Mouse (Mus musculus) forebrain, embryonic 12.5 days (tissue): Measurements from ENCODE around the gene Rnf130. TPM values are rescaled to one million over a fixed set of nuclear protein-coding genes. Genes with fewer than 3 reads are reported as not detected.
A peak's percentile ranks its signal among the peaks of the same experiment; 100 is the strongest.

Experiments used
- ATAC-seq: fragments of 200-750 bp; cut with Nextera tagmentation; 2 replicates; pipeline ENCODE4 v1.8.0; 2017; ENCODE audit warnings: moderate TSS enrichment; ENCODE audit not compliant: low FRiP score
- H3K27ac ChIP-seq: fragments of 300-500 bp; sonication (generic); 2 replicates; pipeline ENCODE4 v1.5.1; 2016; ENCODE audit warnings: mild to moderate bottlenecking
- H3K27me3 ChIP-seq: fragments of 300-500 bp; sonication (generic); 2 replicates; pipeline ENCODE4 v1.6.1; 2016; ENCODE audit warnings: mild to moderate bottlenecking
- H3K36me3 ChIP-seq: fragments of 300-500 bp; sonication (generic); replicated peaks from 2 replicates; pipeline ENCODE4 v1.6.1; 2016; ENCODE audit warnings: mild to moderate bottlenecking
- H3K4me1 ChIP-seq: fragments of 300-500 bp; sonication (generic); 2 replicates; pipeline ENCODE4 v1.6.1; 2016
- H3K4me2 ChIP-seq: fragments of 300-500 bp; sonication (generic); 2 replicates; pipeline ENCODE4 v1.6.1; 2016; ENCODE audit warnings: mild to moderate bottlenecking, moderate library complexity
- H3K4me3 ChIP-seq: fragments of 300-500 bp; sonication (generic); replicated peaks from 2 replicates; pipeline ENCODE4 v1.5.1; 2016; ENCODE audit warnings: mild to moderate bottlenecking
- H3K9ac ChIP-seq: fragments of 300-500 bp; sonication (generic); 2 replicates; pipeline ENCODE4 v1.6.1; 2016; ENCODE audit warnings: mild to moderate bottlenecking
- H3K9me3 ChIP-seq: fragments of 300-500 bp; sonication (generic); 2 replicates; pipeline ENCODE4 v1.6.1; 2016
- WGBS: fragments of 180-500 bp; shearing (Covaris S2); methylation state at CpG from one replicate; pipeline ENCODE4 v1.1.7; 2016; 5-methylcytosine and 5-hydroxymethylcytosine counted together
- polyA plus RNA-seq: library from polyadenylated mRNA; unstranded; fragments of >200 nt; fragmentation: Nextera tagmentation; extraction: Ambion mirVana; gene quantifications from 2 replicates; pipeline ENCODE4 v1.2.1, GENCODE M21; 2016

Rnf130 gene
- polyA plus RNA-seq, 1 experiment from 2014 or later: 87.5 TPM

DNA sequence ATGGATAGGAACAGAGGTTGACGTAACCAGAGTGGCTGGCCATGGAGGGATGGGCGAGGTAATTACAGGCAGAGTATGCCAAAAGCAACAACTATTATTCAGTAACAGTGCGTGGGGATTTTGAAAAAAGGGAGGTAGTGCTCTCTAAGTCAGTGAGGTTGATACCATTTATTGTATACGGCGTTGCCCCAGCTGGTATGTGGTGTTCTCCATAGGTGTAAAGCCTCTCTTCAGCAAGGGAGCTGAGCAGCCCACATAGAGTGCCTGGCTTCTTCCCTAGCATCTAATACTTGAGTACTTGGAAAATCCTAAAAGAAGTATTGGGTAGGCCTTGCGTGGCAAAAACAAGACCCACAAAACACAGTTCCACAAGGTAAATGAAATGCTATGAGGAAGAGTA, 33.1 kb downstream of the Rnf130 start:
- Histone ChIP-seq H3K9me3 (no peaks in the 10 kb centered on the region), H3K36me3 (peaks cover 22% of the 10 kb centered on the region), H3K9ac (no peak overlapping the region), H3K27me3 (no peaks in the 10 kb centered on the region), H3K4me1 (peaks cover 3% of the 10 kb centered on the region; the same call in 1 of the 2 replicates), H3K4me2 (no peak overlapping the region), H3K27ac (no peak overlapping the region), H3K4me3 (no peak overlapping the region)
- no peak for ATAC-seq
- WGBS: 96% methylated on average over 6 of the region's 6 CpGs

DNA sequence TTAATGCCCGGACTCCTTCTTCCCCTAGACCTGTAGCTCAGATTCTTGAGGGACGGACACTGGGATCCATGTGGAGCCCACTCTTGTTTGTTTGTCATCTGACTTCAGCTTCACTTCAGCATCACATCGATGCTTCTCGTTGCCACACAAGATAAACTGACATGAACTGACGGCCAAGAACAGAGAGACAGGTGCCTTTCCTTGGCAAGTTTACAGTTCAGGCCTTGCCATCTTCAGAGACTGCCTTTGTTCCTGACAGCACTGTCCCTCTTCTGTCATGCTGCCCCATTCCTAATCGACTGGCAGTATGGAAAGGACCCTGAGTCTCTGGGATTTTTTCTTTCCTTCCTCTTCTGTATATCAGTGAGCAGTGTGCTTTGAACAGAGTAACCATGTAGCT, 33.9 kb downstream of the Rnf130 start:
- no peaks in the 10 kb centered on the region for H3K9me3 ChIP-seq
- no peak for ATAC-seq
- H3K27ac ChIP-seq: no peak overlapping the region
- no peak overlapping the region for H3K4me2 ChIP-seq
- H3K36me3 ChIP-seq: peaks cover 19% of the 10 kb centered on the region
- no peaks in the 10 kb centered on the region for H3K27me3 ChIP-seq
- peaks cover 3% of the 10 kb centered on the region; the same call in 1 of the 2 replicates for H3K4me1 ChIP-seq
- H3K9ac ChIP-seq: no peak overlapping the region
- H3K4me3 ChIP-seq: no peak overlapping the region
- 94% methylated on average over 6 of the region's 6 CpGs for WGBS

DNA sequence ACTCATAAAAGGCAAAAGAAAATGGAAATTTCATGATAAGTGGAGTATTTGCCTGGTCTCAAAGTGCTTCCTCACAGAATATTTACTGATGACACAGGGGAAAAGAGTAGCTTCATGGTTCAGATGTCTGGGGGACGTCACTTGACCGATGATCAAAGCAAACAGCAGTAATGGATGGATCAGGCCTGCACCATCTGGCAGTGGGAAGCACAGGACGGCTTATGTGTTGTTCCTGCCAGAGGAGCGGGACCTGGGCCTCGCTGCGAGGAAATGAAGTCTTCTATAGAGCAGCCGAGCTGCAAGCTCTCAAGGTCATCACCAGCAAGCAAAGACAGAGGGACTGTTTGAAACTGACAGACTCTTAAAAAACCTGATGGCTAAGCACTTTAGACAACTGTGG, 37.0 kb downstream of the Rnf130 start:
- H3K4me1 ChIP-seq: peaks cover 3% of the 10 kb centered on the region; the same call in 1 of the 2 replicates
- H3K9ac ChIP-seq: no peak overlapping the region
- no peak overlapping the region for H3K4me2 ChIP-seq
- H3K4me3 ChIP-seq: no peak overlapping the region
- peaks cover 14% of the 10 kb centered on the region; the same call in 1 of the 2 replicates for H3K36me3 ChIP-seq
- WGBS: 86% methylated on average over 7 of the region's 7 CpGs
- no peak for ATAC-seq
- no peaks in the 10 kb centered on the region for H3K27me3 ChIP-seq
- no peak overlapping the region for H3K27ac ChIP-seq
- H3K9me3 ChIP-seq: no peaks in the 10 kb centered on the region

DNA sequence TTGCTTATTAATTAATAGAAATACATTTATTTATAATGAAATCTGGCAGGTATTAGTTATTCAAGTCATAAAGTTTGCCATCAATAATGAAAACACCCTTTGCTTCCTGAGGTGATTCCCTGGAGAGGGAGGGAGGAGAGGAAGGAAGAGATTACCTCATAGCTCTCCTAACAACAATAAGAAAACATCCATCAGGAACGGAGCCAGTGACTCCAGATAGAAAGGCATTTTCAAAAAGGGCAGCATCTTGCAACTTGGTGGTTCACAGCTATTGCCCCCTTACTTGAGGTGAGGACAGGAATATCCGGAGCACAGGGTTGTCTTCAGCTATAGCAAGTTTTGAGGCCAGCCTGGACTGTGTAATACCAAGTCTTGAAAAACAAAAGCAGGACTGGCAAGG, 40.9 kb downstream of the Rnf130 start:
- H3K9me3 ChIP-seq: no peaks in the 10 kb centered on the region
- H3K4me1 ChIP-seq: peaks cover 10% of the 10 kb centered on the region
- H3K4me2 ChIP-seq: no peak overlapping the region
- H3K4me3 ChIP-seq: no peak overlapping the region
- no peak overlapping the region for H3K27ac ChIP-seq
- ATAC-seq: no peak
- no peak overlapping the region for H3K9ac ChIP-seq
- H3K36me3 ChIP-seq: peaks cover 12% of the 10 kb centered on the region; the same call in 1 of the 2 replicates
- 79% methylated on average over 2 of the region's 2 CpGs for WGBS
- H3K27me3 ChIP-seq: no peaks in the 10 kb centered on the region

DNA sequence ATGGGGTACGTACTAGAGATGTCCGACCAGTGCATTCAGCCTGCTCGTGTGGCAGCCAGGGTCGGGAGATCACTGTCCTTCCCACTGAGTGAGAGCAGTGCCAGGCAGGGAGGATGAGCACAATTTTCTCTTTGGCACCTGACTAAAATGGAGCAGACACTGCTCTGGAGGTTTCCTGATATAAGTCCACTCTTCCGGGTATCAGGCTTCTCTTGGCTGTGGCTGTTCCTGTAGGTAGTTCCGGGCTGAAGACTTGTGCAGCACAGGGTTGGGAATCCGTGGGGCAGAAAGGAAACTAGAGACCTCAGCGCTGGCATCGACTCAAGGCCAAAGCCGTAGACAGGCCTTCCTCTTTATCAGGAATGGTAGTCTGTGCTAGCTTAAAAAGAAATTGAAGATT, 48.7 kb downstream of the Rnf130 start:
- Histone ChIP-seq H3K4me1 (peaks cover 7% of the 10 kb centered on the region), H3K27ac (no peak overlapping the region), H3K36me3 (peaks cover 15% of the 10 kb centered on the region), H3K9ac (no peak overlapping the region), H3K9me3 (no peaks in the 10 kb centered on the region), H3K4me3 (no peak overlapping the region), H3K27me3 (no peaks in the 10 kb centered on the region), H3K4me2 (no peak overlapping the region)
- no peak for ATAC-seq
- 94% methylated on average over 10 of the region's 10 CpGs for WGBS

DNA sequence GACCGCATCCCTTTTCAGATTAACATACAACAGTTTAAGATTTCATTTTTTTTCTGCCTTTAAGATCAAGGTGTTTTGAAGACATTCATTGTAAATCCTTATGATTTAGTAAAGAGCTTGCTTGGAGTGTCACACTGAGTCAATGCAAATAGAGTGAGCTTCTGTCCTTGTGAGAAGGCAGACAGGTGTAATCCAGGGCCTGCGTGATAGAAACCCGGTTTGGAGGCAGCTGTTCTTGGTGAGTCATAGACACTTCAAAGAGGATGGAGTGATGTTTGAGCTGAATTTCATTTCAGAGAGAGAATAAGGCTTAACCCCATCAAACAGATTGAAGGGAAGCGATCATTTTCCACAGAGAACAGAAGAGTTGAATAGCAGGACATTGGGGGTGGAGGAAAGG, 51.6 kb downstream of the Rnf130 start:
- peaks cover 8% of the 10 kb centered on the region for H3K36me3 ChIP-seq
- no peak for ATAC-seq
- 91% methylated on average over 4 of the region's 4 CpGs for WGBS
- H3K4me2 ChIP-seq: no peak overlapping the region
- no peak overlapping the region for H3K9ac ChIP-seq
- no peaks in the 10 kb centered on the region for H3K9me3 ChIP-seq
- H3K27me3 ChIP-seq: no peaks in the 10 kb centered on the region
- H3K4me1 ChIP-seq: no peaks in the 10 kb centered on the region
- no peak overlapping the region for H3K27ac ChIP-seq
- no peak overlapping the region for H3K4me3 ChIP-seq

DNA sequence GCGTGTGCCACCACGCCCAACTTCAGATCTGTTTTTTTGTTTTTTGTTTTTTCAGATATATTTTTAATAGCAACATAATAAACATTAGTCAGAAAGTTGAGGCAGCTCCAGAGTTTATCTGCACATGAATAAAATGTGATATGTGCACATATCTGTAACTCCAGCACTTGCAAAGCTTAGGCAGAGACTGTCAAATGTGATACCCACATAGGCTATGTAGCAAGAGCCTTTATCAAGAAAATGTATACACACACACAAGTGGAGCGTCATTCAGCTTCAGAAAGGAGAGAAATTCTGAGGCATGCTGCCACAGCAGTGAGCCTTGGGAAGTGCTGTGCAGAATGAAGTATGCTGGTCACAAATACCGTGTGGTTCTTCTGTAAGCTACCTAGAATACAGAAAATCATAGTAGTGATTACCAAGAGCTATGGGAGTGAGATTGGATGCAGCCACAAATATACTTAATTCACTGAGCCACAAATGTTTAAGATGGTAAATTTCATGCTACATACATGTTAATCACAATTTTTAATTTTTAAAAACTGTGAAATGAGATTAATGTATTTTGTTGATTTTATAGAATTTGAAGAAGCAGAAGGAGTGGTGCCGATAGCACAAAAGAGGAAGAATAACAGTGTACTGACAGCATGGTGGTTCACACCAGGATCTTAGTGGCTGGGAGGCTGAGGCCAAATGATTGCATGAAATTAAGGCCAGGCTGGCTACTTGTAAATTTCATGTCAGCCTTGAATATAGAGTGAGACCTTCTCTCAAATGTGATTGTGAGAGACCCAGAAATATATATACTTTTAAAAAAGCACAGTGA, 56.4 kb downstream of the Rnf130 start:
- Histone ChIP-seq H3K4me2 (no peak overlapping the region), H3K36me3 (peaks cover 15% of the 10 kb centered on the region), H3K4me3 (no peak overlapping the region), H3K4me1 (no peaks in the 10 kb centered on the region), H3K27me3 (no peaks in the 10 kb centered on the region), H3K9me3 (no peaks in the 10 kb centered on the region), H3K9ac (no peak overlapping the region), H3K27ac (no peak overlapping the region)
- 93% methylated on average over 5 of the region's 5 CpGs for WGBS
- no peak for ATAC-seq

DNA sequence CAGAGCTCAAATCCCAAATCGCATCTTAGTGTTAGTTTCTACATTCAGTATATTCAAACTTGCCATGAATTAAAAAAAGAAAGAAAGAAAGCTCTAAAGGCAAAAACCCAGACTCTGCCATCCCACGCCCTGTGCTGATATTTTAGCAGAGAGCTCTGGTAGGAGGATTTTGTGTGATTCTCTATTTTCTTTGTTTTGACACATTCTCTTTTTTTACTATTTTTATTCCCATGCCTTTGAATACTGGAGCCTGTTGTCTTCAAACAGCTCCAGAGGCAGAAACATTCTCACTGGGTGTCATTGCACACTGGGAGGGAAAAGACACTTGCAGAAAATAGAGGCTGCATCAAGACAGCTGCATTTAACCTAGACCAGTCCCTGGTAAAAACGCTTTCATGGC, 61.1 kb downstream of the Rnf130 start:
- no peak overlapping the region for H3K4me2 ChIP-seq
- H3K27ac ChIP-seq: no peak overlapping the region
- no peak overlapping the region for H3K4me3 ChIP-seq
- peaks cover 55% of the 10 kb centered on the region for H3K36me3 ChIP-seq
- H3K9me3 ChIP-seq: no peaks in the 10 kb centered on the region
- peaks cover 11% of the 10 kb centered on the region for H3K4me1 ChIP-seq
- ATAC-seq: no peak
- H3K9ac ChIP-seq: no peak overlapping the region
- 93% methylated on average over 3 of the region's 3 CpGs for WGBS
- no peaks in the 10 kb centered on the region for H3K27me3 ChIP-seq

DNA sequence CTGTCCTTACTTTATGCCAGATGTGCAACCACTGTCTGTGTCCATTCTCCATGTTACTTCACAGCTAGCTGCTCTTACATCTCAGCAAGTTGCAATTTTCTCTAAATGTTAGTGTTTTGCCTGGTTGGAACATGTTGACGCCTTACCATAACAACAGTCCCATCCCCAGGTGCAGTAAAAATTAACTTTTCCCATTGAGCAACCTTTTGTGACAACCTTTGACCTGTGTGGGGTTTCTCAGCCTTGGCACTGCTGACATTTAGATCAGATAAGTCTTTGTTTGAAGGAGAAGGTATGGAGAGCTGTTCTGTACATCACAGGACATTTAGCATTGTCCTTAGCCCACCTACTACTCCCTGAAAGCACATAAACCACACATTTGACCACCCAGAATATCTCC, 64.7 kb downstream of the Rnf130 start:
- ATAC-seq: no peak
- Histone ChIP-seq H3K4me3 (no peak overlapping the region), H3K27me3 (no peaks in the 10 kb centered on the region), H3K27ac (no peak overlapping the region), H3K4me2 (no peak overlapping the region), H3K9ac (no peak overlapping the region), H3K9me3 (no peaks in the 10 kb centered on the region), H3K4me1 (peaks cover 15% of the 10 kb centered on the region), H3K36me3 (peaks cover 72% of the 10 kb centered on the region)
- WGBS: 88% methylated on average over 1 of the region's 1 CpGs

DNA sequence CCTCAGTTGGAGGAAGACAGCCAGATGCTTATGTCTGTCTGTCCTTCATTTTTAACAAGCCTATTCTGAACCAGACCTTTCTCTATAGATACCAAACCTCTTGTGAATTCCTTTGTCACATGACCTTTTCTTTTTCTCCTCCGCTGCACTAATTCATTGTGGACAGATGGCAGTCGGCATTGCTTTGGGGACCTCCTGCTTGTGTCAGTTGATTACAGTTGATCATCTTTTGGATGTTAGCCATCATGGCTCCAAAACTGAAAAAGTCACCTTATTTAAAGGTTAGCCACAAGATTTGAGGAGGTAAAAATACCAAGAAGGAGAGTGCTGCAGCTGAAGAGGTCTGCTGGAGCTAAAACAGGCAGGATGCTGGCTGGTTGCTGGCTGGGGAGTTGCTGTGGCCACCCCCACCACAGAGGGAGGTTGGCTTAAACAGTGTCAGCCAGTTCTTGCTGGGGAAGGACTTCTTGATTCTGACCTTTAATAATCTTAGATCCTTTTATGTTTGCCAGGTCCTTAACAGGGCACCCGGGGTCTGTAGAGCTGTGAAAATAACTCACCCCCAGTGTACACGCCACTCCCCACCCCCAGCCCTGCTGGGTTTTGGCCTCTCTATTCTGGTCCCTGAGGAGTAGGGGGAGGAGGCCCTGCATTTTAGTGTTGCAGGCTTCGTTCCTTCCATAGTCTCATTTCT, 66.0 kb downstream of the Rnf130 start:
- ATAC-seq: no peak
- no peaks in the 10 kb centered on the region for H3K27me3 ChIP-seq
- H3K4me3 ChIP-seq: no peak overlapping the region
- H3K4me1 ChIP-seq: peaks cover 15% of the 10 kb centered on the region
- H3K36me3 ChIP-seq: peaks cover 79% of the 10 kb centered on the region
- peak overlapping the region; percentile 51; the same call in 1 of the 2 replicates for H3K27ac ChIP-seq
- H3K9me3 ChIP-seq: no peaks in the 10 kb centered on the region
- H3K9ac ChIP-seq: no peak overlapping the region
- WGBS: 52% methylated on average over 5 of the region's 5 CpGs
- no peak overlapping the region for H3K4me2 ChIP-seq

DNA sequence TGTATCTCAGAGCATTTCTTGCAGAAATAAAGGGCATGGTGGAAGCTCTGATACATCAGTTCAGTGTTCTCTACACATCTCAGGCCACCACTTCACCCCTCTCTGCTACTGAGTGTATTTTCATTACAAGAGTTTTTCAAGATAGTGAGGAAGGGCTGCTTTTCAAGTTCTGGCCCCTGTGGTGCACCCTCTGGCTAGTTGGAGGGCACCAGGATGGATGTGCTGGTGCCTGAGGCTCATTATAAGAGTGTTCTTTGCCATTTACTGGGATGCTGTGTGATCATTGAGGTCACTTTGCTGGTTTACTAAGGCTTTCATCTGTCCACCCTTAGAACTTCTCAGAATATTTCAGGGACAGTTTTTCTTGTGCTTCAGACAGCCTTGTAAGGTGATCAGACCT, 66.5 kb downstream of the Rnf130 start:
- 0 out of 2 replicates have a peak overlapping the region, but pooled peaks have one; percentile 51 for H3K27ac ChIP-seq
- no peak for ATAC-seq
- peaks cover 15% of the 10 kb centered on the region for H3K4me1 ChIP-seq

DNA sequence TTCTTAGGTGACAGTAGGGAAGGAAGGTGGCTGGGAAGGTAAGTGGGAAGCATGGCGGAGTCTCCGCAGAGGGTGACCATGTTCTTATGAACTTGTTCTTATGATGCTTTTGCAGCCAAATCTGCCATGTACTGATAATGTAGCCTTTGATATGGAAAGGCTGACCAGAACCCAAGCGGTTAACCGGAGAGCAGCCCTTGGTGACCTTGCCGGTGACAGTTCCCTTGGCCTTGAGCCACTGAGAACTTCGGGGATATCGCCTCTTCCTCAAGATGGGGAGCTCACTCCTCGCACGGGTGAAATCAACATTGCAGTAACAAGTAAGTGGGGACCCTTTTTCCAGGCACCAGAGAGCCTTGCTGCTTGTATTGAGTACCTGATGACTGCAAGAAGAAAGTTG, 70.5 kb downstream of the Rnf130 start:
- 92% methylated on average over 9 of the region's 9 CpGs for WGBS
- Histone ChIP-seq H3K4me2 (no peak overlapping the region), H3K9ac (no peak overlapping the region), H3K9me3 (no peaks in the 10 kb centered on the region), H3K27ac (no peak overlapping the region), H3K4me1 (peaks cover 9% of the 10 kb centered on the region), H3K36me3 (peaks cover 76% of the 10 kb centered on the region), H3K27me3 (no peaks in the 10 kb centered on the region), H3K4me3 (no peak overlapping the region)
- no peak for ATAC-seq

More for the DNA sequence above, 66.5 kb downstream of the Rnf130 start:
- Histone ChIP-seq H3K9ac (no peak overlapping the region), H3K9me3 (no peaks in the 10 kb centered on the region), H3K4me2 (no peak overlapping the region), H3K27me3 (no peaks in the 10 kb centered on the region), H3K4me3 (no peak overlapping the region), H3K36me3 (peaks cover 79% of the 10 kb centered on the region)

DNA sequence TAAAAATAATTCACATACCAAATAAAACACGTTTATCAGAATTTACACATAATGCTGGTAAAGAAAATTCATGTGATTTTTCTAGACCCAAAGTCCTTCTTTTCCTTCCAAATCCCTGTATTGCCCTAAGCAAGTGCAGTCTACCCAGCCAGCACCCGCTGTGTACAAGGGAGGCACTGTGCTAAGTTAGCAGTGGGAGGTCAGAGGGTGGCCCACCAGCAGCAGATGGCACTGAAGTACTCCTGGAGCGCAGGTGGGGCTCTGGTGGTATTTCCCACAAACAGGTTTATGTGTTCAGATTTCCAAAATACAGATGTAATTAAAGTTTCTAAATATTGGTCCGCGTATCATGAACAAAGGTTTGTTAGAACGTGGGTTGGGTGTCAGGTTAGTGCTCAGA, 71.9 kb downstream of the Rnf130 start:
- 95% methylated on average over 6 of the region's 6 CpGs for WGBS
- no peaks in the 10 kb centered on the region for H3K27me3 ChIP-seq
- peaks cover 72% of the 10 kb centered on the region for H3K36me3 ChIP-seq
- no peak overlapping the region for H3K4me2 ChIP-seq
- no peak for ATAC-seq
- H3K4me1 ChIP-seq: no peaks in the 10 kb centered on the region
- H3K4me3 ChIP-seq: no peak overlapping the region
- no peaks in the 10 kb centered on the region for H3K9me3 ChIP-seq
- H3K9ac ChIP-seq: no peak overlapping the region
- no peak overlapping the region for H3K27ac ChIP-seq
